Mouse (Mus musculus): Measurements from ENCODE around the gene Nfyb. TPM values are rescaled to one million over a fixed set of nuclear protein-coding genes. Genes with fewer than 3 reads are reported as not detected.

Nfyb gene
- polyA plus RNA-seq, 1 experiment from 2014 or later: 41.8 TPM

DNA sequence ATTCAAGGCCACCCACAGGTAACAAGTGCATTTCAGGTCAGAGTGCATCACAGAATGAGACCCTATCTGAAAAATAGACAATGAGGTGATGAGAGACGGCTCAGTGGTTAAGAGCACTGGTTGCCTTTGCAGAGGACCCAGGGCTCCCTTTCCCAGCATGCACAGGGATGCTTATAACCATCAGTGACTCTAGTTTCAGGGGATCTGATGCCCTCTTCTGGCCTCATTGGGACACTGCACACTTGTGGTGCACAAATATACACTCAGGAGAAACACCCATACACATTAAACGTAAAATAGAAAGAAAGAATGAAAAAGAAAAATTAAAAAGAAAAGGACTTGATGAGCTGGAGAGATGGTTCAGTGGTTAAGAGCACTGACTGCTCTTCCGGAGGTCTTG lies 27.8 kb upstream of the Nfyb start:
- DNase-seq (ENCODE audit: low spot score): no peak
- Histone ChIP-seq H3K4me2 (ENCODE audit: low read depth, low read length) (no peak overlapping the region), H3K4me3 (ENCODE audit: low read depth, low read length) (no peak overlapping the region), H3K4me1 (ENCODE audit: control insufficient read depth, insufficient read depth, low read length) (peaks cover 13% of the 10 kb centered on the region), H3K9ac (ENCODE audit: low read depth, low read length) (no peak overlapping the region), H3K27ac (replicated peaks; ENCODE audit: low read depth, low read length) (no peak overlapping the region), H3K27me3 (replicated peaks; ENCODE audit: control insufficient read depth, insufficient read depth, low read length) (no peaks in the 10 kb centered on the region), H3K9me3 (ENCODE audit: control insufficient read depth, low read length) (0 out of 2 replicates have a peak, but pooled peaks cover 3% of the 10 kb centered on the region), H3K36me3 (ENCODE audit: control insufficient read depth, insufficient read depth, low read length) (no peaks in the 10 kb centered on the region)
- 96% methylated on average over 3 of the region's 3 CpGs for WGBS
- no peak for ATAC-seq (ENCODE audit: low read depth)

DNA sequence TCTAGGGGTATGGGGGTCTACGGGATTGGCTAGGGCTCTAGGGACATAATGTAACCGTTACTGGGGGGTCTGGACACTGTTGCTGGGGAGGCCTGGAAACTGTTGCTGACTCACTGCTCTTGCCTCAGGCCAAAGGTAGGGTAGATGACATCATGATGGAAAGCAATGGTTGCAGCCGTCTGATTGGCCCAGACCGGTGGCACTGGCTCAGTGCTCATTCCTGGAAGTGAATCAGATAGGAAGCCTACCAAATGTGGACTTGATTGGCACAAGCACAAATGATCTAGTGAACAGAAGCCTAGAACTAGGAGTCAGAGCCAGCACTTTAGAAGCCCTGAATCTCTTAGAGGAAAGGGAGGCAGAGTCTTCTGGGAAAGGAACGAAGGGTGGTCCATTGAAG lies 26.6 kb upstream of the Nfyb start:
- ATAC-seq (ENCODE audit: low read depth) (no peak), DNase-seq (ENCODE audit: low spot score) (no peak)
- Histone ChIP-seq H3K36me3 (ENCODE audit: control insufficient read depth, insufficient read depth, low read length) (no peaks in the 10 kb centered on the region), H3K27me3 (replicated peaks; ENCODE audit: control insufficient read depth, insufficient read depth, low read length) (no peaks in the 10 kb centered on the region), H3K4me2 (ENCODE audit: low read depth, low read length) (no peak overlapping the region), H3K27ac (replicated peaks; ENCODE audit: low read depth, low read length) (no peak overlapping the region), H3K9ac (ENCODE audit: low read depth, low read length) (no peak overlapping the region), H3K9me3 (ENCODE audit: control insufficient read depth, low read length) (0 out of 2 replicates have a peak, but pooled peaks cover 3% of the 10 kb centered on the region), H3K4me1 (ENCODE audit: control insufficient read depth, insufficient read depth, low read length) (peaks cover 6% of the 10 kb centered on the region), H3K4me3 (ENCODE audit: low read depth, low read length) (no peak overlapping the region)
- WGBS: 90% methylated on average over 5 of the region's 5 CpGs

DNA sequence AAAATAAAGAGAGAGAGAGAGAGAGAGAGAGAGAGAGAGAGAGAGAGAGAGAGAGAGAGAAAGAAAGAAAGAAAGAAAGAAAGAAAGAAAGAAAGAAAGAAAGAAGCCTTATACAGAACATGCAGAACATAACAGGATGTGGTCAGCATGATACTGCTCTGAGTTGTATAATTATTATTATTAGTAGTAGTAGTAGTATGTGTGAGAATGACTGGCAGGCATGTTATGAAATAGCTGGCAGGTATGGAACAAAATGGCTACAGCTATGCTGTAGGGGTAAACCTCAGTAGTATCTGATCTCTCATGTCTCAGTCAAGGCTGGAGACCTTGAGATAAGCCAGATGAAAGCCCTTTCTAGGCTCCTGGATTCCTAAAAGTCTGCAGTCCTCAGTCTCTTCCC lies 25.2 kb upstream of the Nfyb start:
- Histone ChIP-seq H3K4me3 (ENCODE audit: low read depth, low read length) (no peak overlapping the region), H3K36me3 (ENCODE audit: control insufficient read depth, insufficient read depth, low read length) (no peaks in the 10 kb centered on the region), H3K4me1 (ENCODE audit: control insufficient read depth, insufficient read depth, low read length) (no peaks in the 10 kb centered on the region), H3K9ac (ENCODE audit: low read depth, low read length) (no peak overlapping the region), H3K4me2 (ENCODE audit: low read depth, low read length) (no peak overlapping the region), H3K9me3 (ENCODE audit: control insufficient read depth, low read length) (0 out of 2 replicates have a peak, but pooled peaks cover 3% of the 10 kb centered on the region), H3K27me3 (replicated peaks; ENCODE audit: control insufficient read depth, insufficient read depth, low read length) (no peaks in the 10 kb centered on the region), H3K27ac (replicated peaks; ENCODE audit: low read depth, low read length) (no peak overlapping the region)
- ATAC-seq (ENCODE audit: low read depth) (no peak), DNase-seq (ENCODE audit: low spot score) (no peak)

DNA sequence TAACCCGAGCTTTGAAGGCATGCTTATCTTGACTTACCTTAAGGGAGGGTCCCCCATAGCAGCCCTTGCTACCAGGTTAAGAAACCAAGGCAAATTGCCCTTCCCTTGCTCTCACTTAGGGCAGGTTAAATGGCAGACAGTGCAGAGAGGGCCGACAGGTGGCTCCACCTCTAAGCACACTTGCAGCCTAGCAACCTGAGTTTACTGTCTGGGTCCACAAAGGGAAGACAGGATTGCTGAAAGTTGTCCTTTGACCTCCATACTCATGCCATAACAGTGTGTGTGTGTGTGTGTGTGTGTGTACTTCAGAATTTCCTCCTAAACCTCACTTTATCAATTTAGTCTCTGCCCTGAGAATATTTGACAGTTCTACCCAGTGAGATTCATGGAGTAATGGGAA lies 18.5 kb upstream of the Nfyb start:
- no peak overlapping the region for H3K4me3 ChIP-seq (ENCODE audit: low read depth, low read length)
- no peak overlapping the region for H3K27ac ChIP-seq (replicated peaks; ENCODE audit: low read depth, low read length)

DNA sequence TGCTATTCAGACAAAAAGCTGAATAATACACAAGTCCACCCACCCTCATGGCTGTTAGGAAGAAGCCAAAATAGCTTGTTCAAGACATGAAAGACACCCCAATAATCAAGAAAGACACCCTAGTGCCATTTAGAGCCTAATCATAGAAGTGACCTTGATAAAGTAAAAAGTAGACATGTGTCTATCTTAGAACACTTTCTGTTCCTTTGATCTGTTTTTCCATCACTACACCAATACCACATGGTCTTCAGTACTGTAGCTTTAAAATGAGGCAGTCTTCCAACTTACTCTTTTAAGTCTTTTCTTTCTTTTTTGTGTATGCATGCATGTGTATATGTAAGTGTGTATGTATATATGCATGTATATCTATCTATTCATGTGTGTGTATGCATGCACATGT lies 16.9 kb upstream of the Nfyb start:
- Histone ChIP-seq H3K36me3 (ENCODE audit: control insufficient read depth, insufficient read depth, low read length) (no peaks in the 10 kb centered on the region), H3K4me1 (ENCODE audit: control insufficient read depth, insufficient read depth, low read length) (no peaks in the 10 kb centered on the region), H3K9me3 (ENCODE audit: control insufficient read depth, low read length) (no peaks in the 10 kb centered on the region), H3K4me2 (ENCODE audit: low read depth, low read length) (no peak overlapping the region), H3K9ac (ENCODE audit: low read depth, low read length) (no peak overlapping the region), H3K27ac (replicated peaks; ENCODE audit: low read depth, low read length) (no peak overlapping the region), H3K4me3 (ENCODE audit: low read depth, low read length) (no peak overlapping the region), H3K27me3 (replicated peaks; ENCODE audit: control insufficient read depth, insufficient read depth, low read length) (no peaks in the 10 kb centered on the region)
- ATAC-seq (ENCODE audit: low read depth): no peak
- DNase-seq (ENCODE audit: low spot score): no peak

More for the DNA sequence above, 18.5 kb upstream of the Nfyb start:
- H3K36me3 ChIP-seq (ENCODE audit: control insufficient read depth, insufficient read depth, low read length): no peaks in the 10 kb centered on the region
- no peak overlapping the region for H3K9ac ChIP-seq (ENCODE audit: low read depth, low read length)
- no peak for ATAC-seq (ENCODE audit: low read depth)
- H3K4me2 ChIP-seq (ENCODE audit: low read depth, low read length): no peak overlapping the region
- no peaks in the 10 kb centered on the region for H3K9me3 ChIP-seq (ENCODE audit: control insufficient read depth, low read length)
- no peaks in the 10 kb centered on the region for H3K27me3 ChIP-seq (replicated peaks; ENCODE audit: control insufficient read depth, insufficient read depth, low read length)
- no peaks in the 10 kb centered on the region for H3K4me1 ChIP-seq (ENCODE audit: control insufficient read depth, insufficient read depth, low read length)
- DNase-seq (ENCODE audit: low spot score): no peak
- WGBS: 26% methylated on average over 2 of the region's 2 CpGs

DNA sequence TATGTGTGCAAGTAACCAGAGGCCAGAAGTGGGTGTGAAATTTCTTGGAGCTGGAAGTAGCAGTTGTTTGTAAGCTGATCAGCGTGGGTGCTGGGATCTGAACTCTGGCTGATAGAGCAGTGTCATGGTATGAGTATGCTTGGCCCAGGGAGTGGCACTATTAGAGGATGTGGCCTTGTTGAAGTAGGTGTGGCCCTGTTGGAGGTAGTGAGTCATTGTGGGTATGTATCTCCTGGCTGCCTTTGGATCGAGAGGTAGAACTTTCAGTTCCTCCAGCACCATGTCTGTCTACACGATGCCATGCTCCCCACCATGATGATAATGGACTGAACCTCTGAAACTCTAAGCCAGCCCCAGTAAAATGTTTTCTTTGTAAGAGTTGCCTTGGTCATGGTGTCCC lies 16.4 kb upstream of the Nfyb start:
- Histone ChIP-seq H3K4me2 (ENCODE audit: low read depth, low read length) (no peak overlapping the region), H3K27ac (replicated peaks; ENCODE audit: low read depth, low read length) (no peak overlapping the region), H3K36me3 (ENCODE audit: control insufficient read depth, insufficient read depth, low read length) (no peaks in the 10 kb centered on the region), H3K27me3 (replicated peaks; ENCODE audit: control insufficient read depth, insufficient read depth, low read length) (no peaks in the 10 kb centered on the region), H3K4me1 (ENCODE audit: control insufficient read depth, insufficient read depth, low read length) (no peaks in the 10 kb centered on the region), H3K9ac (ENCODE audit: low read depth, low read length) (no peak overlapping the region), H3K4me3 (ENCODE audit: low read depth, low read length) (no peak overlapping the region), H3K9me3 (ENCODE audit: control insufficient read depth, low read length) (no peaks in the 10 kb centered on the region)
- DNase-seq (ENCODE audit: low spot score): no peak
- 93% methylated on average over 3 of the region's 3 CpGs for WGBS
- no peak for ATAC-seq (ENCODE audit: low read depth)

DNA sequence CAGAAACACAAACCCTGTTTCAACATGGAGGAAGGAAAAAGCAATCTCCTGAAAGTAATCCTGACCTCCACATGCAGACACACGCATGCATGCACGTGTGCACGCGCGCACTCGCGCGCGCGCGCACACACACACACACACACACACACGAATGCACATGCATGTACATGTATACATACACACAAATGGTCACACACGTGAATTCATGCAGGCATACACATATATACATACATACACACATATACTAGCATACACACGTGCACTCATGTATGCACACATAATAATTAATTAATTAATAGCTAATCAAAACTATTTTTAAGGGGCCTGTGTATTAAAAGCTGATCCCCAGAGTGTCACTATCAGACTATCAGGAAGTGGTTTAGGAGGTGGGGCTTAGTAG lies 15.9 kb upstream of the Nfyb start:
- Histone ChIP-seq H3K36me3 (ENCODE audit: control insufficient read depth, insufficient read depth, low read length) (no peaks in the 10 kb centered on the region), H3K9me3 (ENCODE audit: control insufficient read depth, low read length) (no peaks in the 10 kb centered on the region), H3K9ac (ENCODE audit: low read depth, low read length) (no peak overlapping the region), H3K4me2 (ENCODE audit: low read depth, low read length) (no peak overlapping the region), H3K27me3 (replicated peaks; ENCODE audit: control insufficient read depth, insufficient read depth, low read length) (no peaks in the 10 kb centered on the region), H3K4me3 (ENCODE audit: low read depth, low read length) (no peak overlapping the region), H3K27ac (replicated peaks; ENCODE audit: low read depth, low read length) (no peak overlapping the region), H3K4me1 (ENCODE audit: control insufficient read depth, insufficient read depth, low read length) (no peaks in the 10 kb centered on the region)
- ATAC-seq (ENCODE audit: low read depth) (no peak), DNase-seq (ENCODE audit: low spot score) (no peak)
- 98% methylated on average over 14 of the region's 14 CpGs for WGBS

DNA sequence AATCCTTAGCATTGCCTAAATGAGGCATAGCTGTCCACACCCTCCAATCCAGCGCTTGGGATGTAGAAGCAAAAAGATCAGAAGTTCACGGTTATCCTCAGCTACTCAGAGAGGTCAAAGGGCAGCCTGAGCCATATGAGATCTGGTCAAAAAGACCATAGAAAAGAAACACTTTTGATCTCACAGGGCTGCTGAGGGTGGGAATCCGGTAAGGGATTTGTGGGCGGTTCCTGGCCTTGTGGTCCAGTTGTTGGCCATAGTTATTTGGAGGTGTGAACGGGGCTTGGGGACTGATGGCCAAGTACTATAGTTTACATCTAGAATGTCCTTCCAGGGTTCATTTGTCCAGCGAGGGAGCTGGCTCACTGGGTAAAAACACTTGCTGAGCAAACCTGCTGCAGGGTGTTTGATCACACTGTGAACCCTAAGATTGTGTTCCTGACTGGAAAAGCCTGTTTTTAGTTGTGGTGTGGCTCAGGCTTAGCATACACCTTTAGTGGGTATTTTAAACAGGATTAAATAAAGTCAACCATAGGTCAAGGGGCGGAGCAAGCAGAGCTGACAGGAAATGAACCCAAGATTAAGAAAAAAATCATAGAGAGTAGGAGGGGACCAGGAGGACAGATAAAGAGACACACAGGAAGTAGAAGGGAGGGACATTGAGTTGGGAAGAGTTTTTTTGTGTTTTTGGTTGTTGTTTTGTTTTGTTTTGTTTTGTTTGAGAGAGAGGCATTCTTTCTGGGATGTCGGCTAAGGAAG lies 15.0 kb upstream of the Nfyb start:
- Histone ChIP-seq H3K27me3 (replicated peaks; ENCODE audit: control insufficient read depth, insufficient read depth, low read length) (no peaks in the 10 kb centered on the region), H3K4me2 (ENCODE audit: low read depth, low read length) (no peak overlapping the region), H3K27ac (replicated peaks; ENCODE audit: low read depth, low read length) (no peak overlapping the region), H3K4me1 (ENCODE audit: control insufficient read depth, insufficient read depth, low read length) (no peaks in the 10 kb centered on the region), H3K36me3 (ENCODE audit: control insufficient read depth, insufficient read depth, low read length) (no peaks in the 10 kb centered on the region), H3K4me3 (ENCODE audit: low read depth, low read length) (no peak overlapping the region), H3K9me3 (ENCODE audit: control insufficient read depth, low read length) (no peaks in the 10 kb centered on the region), H3K9ac (ENCODE audit: low read depth, low read length) (no peak overlapping the region)
- no peak for ATAC-seq (ENCODE audit: low read depth)
- no peak for DNase-seq (ENCODE audit: low spot score)
- 72% methylated on average over 8 of the region's 8 CpGs for WGBS

DNA sequence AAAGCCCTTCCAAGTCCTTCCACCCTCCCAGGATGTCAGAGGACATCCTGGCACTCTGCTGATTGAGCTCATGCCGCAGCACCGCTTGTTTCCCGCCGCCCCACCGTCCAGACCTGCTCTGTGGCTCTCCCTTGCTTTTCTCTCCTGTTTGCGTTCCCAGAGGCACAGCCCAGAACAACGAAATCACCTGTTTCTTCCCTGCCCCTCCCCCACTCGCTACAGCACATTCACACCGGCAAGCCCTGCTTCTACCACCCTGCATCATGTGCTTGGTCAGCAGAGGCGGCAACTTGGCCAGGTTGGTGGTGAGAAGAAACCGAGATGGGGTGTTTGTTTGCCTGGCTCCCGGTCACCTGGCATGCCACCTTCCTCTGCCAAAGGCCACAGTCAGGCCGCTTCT lies 13.9 kb upstream of the Nfyb start:
- H3K4me2 ChIP-seq (ENCODE audit: low read depth, low read length): no peak overlapping the region
- no peaks in the 10 kb centered on the region for H3K4me1 ChIP-seq (ENCODE audit: control insufficient read depth, insufficient read depth, low read length)
- H3K4me3 ChIP-seq (ENCODE audit: low read depth, low read length): no peak overlapping the region
- ATAC-seq (ENCODE audit: low read depth): peak; percentile 44; the same call in 1 of the 2 replicates
- H3K9me3 ChIP-seq (ENCODE audit: control insufficient read depth, low read length): 0 out of 2 replicates have a peak, but pooled peaks cover 4% of the 10 kb centered on the region
- 33% methylated on average over 13 of the region's 13 CpGs for WGBS
- no peak overlapping the region for H3K27ac ChIP-seq (replicated peaks; ENCODE audit: low read depth, low read length)
- H3K36me3 ChIP-seq (ENCODE audit: control insufficient read depth, insufficient read depth, low read length): no peaks in the 10 kb centered on the region
- no peak overlapping the region for H3K9ac ChIP-seq (ENCODE audit: low read depth, low read length)
- no peak for DNase-seq (ENCODE audit: low spot score)
- H3K27me3 ChIP-seq (replicated peaks; ENCODE audit: control insufficient read depth, insufficient read depth, low read length): no peaks in the 10 kb centered on the region

All from embryonic facial prominence, embryonic 14.5 days (tissue).